Mouse (Mus musculus): ENCODE results near the gene Adcy9.

The Adcy9 gene

DNA sequence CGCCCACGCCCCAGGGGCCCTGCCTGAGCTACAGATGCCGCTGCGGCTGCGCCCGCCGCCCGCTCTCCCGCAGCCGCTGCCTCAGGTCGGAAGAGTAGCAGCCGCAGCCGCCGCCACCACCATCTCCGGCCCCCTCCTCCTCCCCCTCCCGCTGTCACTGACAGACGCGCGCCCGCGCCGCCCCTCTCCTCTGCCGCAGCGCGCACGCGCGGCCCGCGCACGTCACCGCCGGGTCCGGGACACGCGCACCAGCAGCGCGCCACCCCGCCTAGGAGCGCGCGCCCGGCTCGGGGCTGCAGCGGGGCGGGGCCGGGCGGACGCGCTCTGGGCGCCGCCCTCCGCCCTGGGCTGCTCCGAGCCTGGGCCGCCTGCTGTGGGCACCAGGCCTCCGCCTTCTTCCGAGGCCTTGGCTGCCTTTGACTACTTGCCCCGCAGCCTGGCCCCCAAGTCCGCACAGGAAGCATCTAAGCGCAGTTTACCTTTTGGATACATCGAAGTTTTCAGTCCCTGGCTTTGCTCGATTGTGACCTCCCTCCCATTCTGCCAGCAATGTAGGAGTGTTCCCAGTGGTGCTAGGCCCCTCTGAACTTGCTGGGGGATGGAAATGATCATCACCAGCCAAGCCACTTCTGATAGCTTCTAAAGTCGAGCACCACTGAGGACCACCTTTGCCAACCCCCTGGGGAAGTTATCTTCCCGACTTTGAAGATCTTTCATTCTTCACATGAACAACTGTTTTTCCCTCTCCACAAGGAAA is at the start of gene Adcy9:
Gene Adcy9 (minus strand): TSS at position 201 of the 757 bp plus-strand sequence.
- peak; percentile 94 for DNase-seq (ENCODE audit: low spot score)

DNA sequence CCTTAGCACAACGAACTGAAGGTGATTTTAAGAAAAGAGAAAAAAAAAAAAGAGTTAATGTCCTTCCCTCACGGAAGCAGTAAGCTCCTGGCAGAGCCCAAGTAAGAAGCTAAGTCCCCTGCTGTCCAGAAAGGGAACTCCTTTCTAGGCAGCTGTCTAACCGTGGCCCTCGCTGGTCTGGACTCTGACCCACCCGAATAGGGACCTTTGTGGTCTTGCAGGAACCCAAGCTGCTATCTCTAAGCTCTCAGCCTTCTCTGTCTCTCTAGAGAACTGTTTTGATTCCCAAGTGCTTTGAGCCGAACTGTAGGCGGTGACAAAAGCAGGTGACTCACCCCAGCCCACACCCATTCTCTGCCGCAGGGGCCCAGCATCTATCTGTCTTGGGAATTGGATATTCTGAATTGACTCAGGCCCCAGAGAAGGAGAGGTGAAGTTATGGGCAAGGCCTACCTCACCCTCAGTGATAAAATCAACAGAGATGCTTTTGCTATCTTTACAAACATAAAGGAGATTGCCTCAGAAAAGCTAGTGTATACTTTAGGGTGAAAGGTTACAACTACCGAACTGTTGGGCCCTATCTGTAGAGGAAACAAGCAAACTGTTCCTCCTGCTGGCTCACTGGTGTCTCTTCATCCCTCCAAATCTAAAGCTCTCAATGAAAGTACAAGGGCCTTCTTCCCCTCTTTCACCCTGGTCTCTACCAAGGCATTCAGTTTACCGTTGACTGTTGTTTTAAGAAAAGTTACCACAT is 49.5 kb upstream of the Adcy9 start:
- no peak for DNase-seq (ENCODE audit: low spot score)

DNA sequence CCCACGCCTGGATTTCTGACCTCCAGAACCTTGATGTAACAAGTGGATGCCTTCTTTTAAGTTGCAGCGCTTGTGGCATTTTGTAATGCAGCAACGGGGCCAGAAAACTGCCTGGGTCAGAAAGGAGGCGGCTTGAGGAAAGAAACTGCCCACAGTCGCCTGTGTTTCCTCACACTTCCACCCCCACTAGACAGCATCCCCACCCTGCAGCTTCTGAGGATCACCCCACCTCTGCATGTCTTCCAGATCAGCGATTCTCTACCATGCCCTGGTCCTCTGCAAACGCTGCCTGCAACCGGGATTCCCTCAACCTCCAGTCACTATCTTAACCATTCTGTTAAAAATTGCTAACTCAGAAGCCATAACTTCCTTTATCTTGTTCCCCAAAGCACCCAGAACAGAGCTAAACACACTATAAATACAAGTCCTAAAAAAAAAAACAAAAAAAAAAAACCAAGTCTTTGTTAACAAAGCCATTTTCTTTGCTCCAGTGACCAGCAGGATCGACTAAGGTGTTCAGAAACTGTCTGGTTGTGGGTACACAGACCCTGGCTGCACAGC is 44.3 kb upstream of the Adcy9 start:
- DNase-seq (ENCODE audit: low spot score) = no peak

DNA sequence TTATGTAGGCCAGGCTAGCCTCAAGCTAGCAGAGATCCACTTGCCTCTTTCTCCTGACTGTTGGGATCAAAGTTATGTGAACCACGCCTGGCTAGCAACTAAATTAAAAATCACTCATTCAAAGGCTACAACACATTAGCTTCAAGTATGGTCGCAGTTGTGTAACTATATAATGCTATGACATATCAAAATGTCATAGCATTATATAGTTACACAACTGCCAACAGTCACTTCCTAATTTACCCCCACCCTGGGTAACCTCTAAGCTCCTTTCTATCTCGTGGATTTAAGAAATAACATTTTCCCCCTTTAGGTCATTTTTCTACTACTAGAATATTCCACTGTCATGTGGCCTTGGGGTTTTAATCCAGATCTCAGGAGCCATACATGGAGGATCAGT is 37.6 kb upstream of the Adcy9 start:
- DNase-seq (ENCODE audit: low spot score) = no peak

DNA sequence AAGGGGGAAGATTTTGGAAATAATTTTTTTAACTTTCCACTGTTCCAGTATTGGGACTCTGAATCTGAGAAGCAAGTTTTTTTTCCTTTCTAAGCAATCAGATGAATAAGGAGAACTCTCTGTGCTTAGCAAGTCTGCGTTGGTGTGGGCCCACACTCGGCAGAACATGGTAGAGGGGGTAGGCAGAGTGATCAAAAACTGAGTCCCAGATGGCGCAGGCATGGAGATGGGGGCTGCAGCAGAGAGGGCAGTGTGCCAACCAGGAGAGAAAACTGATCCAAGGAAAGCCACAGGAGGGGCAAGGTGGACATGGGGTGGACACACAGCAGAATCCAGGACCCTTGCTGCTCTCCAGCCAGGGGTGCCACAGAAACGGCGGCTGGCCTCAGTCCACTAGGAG is 36.1 kb upstream of the Adcy9 start:
- DNase-seq (ENCODE audit: low spot score) = peak; percentile 55

DNA sequence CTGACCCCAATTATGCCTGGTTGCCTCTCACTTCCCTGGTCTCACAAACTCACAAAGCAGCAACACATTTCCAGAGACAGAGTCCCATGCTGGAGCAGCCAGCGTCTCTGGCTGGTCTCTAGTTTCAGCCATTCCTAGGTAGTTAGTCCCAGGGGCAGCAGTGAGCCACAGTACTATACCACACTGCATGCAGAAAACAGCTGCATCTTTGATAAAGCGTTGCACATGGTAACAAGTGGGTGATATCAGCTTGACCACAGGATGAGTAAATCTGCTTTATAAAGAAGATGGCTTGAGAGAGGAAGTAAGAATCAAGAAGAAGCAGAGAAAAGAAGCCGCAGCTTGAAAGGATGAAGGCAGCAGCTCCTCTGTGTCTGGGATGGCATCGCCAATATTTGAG is 35.4 kb upstream of the Adcy9 start:
- no peak for DNase-seq (ENCODE audit: low spot score)

DNA sequence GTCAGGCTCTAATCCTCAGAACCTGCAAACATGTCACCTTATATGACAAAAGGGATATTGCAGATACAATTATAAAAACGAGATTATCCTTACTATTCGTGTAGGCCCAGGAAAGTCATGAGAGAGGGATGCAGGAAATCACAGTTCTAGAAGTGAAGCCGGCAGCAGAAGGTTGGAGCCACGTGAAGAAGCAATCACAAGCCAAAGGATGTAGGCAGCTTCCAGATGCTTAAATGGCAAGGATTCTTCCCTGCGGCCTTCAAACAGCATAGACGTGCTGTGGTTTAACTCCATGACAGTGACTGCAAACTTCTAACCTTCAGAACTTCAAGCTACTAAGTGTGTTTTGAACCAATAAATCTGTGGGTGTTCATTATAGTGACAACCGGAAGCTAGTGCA is 34.3 kb upstream of the Adcy9 start:
- no peak for DNase-seq (ENCODE audit: low spot score)

DNA sequence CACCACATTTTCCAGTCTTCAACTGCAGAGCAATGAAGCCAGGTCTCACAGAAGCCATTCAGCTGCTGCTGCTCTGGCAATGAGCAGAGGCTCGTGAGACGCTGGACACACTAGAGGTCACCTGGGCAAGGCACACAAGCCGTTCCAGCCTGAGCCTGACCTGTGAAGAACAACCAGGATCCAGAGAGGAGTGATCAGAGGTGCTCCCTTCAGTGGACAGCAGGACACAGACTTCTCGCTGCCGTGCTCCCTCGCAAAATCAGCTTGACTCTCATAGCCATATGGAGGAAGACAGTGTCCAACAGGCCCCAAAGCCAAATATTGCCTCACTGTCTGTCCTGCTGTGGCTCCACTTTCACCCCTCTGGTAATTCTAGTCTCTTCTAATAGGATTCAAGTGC is 29.1 kb upstream of the Adcy9 start:
- no peak for DNase-seq (ENCODE audit: low spot score)

DNA sequence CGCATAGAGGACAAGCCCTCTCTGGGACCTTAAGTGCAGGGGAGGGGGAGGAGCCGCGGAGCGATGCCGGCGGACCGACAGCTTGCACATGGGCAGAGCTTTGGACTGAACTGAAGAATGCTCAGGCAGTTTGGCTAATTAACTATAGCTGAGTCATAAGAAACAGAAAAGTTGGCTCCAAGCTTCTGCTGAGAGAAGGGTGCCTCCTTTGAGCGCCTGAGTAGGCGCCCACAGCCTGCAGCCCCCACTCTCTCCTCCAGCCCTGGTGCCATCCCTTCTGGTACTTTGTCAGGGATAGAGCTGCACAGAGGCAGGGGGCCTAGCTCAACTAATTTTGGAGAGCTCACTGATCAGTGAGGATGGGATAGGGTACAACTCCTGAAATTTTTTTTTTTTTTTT is 27.9 kb upstream of the Adcy9 start:
- DNase-seq (ENCODE audit: low spot score) = no peak

DNA sequence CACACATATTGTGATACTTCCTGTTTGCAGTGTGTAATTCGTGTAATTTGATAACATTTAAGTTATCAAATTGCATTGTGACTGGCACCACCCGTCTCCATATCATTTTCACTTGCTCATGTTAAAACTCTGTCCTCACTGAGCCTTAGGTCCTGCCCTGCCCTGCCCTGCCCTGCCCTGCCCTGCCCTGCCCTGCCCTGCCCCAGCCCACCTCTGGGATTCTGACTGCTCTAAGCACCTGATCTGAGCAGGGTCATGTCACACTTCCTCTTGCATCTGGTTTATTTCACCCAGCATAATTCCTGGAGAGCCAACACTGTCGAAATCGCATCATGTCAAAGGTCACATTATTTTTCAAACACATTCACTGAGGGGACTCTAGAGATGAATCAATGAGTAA is 26.1 kb upstream of the Adcy9 start:
- no peak for DNase-seq (ENCODE audit: low spot score)

DNA sequence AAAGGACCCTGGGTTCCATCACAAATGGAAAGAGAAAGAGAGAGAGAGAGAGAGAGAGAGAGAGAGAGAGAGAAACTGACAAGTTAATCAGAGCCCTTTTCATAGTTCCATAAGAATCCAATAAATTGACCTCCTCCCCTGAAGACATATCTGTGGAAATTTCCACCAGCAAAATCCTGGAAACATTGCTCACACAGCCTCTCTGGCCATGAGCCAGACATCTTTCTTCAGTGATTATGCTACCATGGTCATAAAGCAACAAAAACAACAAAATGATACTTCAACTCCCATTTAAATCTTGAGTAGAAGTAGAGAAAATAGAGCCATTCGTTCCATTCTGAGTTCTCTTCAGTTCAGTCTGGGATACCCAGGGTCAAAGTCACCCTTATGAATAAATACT is 24.1 kb upstream of the Adcy9 start:
- no peak for DNase-seq (ENCODE audit: low spot score)

DNA sequence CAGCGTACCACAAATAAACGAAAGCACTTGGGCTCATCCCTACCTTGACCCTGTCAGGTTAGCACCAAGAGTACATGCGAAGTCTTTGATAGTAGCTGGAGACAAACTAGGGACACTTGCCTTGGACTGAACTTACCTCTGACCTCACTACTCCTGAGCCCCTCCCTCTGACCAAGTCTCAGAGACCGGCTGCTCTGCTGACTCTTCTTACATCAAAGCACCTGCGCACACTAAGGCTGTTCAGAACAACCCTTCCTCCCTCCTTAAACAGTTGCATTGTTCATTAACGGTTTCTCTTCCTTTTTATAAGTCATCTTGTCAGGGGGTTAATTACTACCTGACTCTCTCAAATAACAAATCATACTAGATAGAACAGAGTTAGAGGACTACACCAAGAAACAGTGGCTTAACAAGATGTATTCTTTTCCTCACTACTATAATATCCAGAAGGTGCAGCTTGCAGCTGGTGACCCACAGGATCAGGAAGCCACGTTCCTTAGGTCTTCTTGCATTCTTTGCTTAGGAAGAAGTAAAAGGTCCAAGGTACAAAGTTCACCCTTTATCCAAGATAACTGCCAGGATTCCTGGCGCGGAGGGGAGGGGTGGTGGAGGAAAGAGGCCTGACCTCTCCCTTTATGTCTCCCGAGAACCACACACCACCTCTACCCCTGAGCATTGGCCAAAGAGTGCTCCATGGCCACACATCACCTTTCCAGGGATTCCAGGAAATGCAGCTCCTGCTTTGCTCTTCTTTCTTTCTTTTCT is 19.2 kb upstream of the Adcy9 start:
- no peak for DNase-seq (ENCODE audit: low spot score)

DNA sequence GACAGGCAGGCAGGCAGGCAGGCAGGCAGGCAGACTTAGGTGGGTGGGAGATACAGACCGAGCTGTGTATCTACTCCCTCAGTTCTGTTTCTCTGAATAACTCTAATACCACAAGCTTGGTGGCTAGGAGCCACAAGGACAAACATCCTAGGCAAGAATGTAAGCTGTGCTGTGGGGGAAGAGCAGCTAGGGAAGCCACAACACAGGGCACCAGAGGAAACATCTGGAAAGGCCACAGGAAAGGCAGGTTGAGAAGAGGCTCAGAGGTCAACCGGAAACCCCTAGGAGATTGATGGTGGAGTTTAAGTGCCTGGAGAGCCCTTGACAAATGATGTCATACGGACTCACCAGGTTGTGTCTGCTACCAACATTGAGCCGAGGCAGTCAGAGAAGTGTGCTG is 16.4 kb upstream of the Adcy9 start:
- DNase-seq (ENCODE audit: low spot score) = no peak

DNA sequence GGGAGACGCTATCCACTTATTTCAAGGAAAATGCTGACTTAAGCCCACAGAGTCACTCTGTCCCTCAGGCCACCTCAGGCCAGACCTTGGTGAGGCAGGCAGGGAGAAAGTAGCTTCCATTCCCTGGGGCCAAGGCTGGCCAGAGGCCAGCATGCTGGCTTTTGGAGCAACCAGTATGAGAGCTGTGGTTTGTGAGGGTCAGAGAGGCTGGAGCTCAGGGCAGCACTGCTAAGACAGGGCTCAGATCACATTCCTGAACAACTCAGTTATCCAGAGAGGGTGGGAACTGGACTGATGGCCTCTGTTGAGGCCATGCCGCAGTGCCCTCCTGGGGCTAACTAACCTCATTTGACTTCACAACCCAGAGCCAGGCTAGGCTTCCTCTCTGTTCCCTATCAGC is 15.1 kb upstream of the Adcy9 start:
- DNase-seq (ENCODE audit: low spot score) = no peak

DNA sequence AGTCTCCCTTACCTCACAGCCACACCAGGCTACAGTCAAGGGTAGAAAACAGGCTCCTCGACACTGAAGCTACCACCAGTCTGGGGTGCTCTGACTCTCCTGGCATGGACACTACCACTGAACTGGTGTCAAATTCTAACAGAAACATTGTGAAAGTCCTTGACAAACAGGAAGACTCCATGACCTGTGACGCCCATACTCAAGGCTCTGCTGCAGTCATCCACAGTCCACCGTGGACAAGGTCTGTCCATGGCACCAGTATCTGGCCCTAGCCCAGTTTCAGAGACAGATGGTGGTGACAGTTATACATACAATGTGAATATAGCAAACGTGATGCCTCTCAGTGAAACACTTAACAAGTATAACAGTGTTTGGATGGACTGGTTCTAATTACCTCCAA is 11.5 kb upstream of the Adcy9 start:
- DNase-seq (ENCODE audit: low spot score) = no peak

DNA sequence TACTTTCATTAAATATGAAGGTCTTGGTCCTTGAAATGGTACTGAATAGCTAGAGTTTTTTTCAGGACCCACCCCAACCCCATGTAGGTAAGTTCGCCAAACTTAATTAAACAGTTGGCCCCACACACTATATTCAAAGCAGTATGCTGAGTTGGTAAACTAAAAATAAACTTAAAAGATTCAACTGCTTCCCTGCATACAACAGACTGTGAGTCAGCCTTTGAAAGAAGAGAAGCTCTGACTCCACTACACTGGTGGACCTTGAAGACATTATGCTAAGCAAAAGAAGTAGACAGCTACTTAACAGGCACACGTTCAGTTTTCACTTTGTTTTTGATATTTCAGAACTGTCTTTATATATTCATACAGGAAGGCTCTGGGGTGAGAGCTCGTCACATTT is 10.7 kb upstream of the Adcy9 start:
- DNase-seq (ENCODE audit: low spot score) = no peak

DNA sequence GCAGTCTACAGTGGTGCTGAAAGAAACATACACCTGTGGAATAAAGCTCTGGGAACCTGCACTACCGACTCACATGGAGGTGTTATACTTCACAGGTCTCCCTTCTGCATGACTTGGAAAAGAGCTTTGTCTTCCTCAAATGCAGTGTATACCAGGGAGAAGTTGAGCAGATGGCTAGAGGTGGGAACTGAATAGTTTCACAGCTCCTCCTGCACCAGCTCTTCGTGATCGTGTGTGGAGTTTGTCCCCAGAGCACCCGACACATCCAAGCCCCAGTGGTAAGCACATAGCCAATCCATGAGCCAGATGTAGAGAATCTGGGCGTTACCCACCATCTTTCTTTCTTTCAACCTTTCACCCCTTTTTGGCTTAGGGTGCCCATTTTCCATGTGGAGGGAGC is 9.9 kb upstream of the Adcy9 start:
- DNase-seq (ENCODE audit: low spot score) = no peak

DNA sequence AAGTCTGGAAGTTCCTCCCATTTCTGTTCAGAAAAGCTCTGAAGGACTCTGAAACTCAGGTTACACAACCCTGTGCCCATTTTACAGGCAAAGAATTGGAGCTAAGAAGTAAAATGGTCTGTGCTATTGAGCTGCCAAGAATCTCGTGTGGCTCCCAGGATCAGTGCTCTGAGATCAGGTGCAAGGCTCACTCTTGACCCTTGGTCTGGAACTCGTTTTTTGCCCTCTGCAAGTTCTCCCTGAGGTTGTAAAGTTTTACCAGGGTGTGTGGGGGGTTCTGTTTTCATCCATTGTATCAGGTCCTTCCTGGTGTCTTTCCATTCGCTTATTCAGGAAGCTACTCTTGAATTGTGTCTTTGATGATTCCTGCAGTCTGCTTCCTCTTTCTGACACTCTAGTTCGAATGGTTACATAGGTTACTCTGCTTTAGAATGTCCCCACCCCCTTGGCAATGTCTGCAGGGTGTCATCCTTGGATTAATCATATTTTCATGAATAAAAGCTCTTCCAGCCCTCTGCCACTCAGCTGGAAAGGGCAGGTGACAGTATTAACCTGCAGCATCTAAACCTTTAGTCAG is 5.4 kb upstream of the Adcy9 start:
- no peak for DNase-seq (ENCODE audit: low spot score)

DNA sequence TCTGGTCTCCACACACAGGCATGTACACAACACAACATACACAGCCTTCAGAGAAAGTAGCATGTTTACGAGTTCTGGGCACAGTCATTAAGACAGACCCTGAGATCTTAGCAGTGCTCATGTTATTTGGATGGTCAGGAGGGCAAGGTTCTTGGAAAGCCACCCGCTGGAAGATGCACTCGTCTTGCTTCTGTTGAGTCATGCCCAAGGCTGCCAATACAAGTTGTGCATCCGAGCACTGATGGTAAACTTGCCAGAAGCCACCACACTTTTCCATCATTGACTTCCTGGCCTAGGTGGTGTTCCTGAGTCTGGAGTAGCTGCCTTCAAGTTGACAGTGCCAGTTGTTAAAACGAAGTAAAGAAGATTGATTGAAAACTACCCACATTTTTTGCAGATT is 3.3 kb upstream of the Adcy9 start:
- no peak for DNase-seq (ENCODE audit: low spot score)

DNA sequence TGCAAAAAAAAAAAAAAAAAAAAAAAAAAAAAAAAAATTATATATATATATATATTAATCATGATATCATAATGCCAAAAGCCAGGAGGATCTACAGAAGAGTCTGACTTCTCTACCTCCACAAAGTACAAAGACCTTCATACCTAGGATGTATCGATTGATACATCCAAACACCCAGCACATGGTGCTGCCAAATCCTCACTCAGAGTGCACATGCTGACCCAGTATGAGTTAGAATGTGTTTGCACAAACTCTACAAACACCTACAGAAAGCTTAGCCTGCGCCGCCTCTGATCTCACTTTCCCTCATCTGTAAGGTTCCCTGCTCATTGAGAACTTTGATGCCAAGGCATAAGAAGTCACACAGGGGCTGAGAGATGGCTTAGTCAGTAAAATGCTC is 2.7 kb upstream of the Adcy9 start:
- no peak for DNase-seq (ENCODE audit: low spot score)

DNA sequence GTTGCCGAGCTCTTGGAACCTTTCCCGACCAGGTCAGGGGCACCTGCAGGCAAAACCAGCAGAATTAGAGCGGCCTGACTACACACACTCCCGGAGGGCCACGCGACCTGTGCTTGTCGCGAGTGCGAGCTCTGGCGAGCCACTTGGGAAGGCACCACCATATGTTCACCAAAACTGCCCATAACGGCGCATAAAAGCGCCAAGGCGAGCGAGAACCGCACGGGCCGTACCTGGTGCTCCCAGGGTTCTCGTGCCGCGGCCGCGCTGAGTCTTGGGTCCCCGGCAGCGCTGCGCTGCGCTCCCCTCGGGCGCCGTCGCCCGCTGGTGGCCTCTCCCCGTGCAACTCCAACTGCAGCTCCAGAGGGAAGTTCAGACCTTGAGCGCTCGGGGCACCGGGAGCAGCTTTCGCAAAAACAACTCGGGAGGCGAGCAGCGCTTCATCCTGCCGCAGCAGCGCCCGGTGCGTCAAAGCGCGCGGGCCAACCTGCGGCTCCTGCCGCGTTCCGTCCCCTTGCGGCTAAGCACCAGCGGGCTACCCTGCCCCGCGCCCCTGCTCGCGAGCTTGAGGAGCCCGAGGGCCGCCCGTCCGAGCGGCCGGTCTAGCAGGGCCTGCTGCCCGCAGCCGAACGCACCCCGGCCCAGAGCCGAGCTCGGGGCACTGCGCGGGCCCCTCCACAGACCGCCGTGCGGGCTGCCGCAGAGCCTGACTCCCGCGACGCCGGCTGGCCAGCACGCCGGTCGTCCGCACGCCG is 576 bp downstream of the Adcy9 start:
- DNase-seq (ENCODE audit: low spot score) = peak; percentile 71

Data from testis, postnatal 10 days (tissue).